Mouse (Mus musculus) ES-Bruce4 (cell line): ENCODE measurements around the gene Olfm1. TPM values are rescaled to one million over a fixed set of nuclear protein-coding genes. Genes with fewer than 3 reads are reported as not detected.

ENCODE experiments used
- H3K27ac ChIP-seq: 2 replicates; pipeline ENCODE4 v1.5.1; 2012; ENCODE audit warnings: low read length, inconsistent platforms; ENCODE audit not compliant: insufficient read depth
- H3K27me3 ChIP-seq: 2 replicates; pipeline ENCODE4 v1.6.1; 2012; ENCODE audit warnings: mild to moderate bottlenecking, low read length, inconsistent platforms; ENCODE audit not compliant: control insufficient read depth, poor library complexity, insufficient read depth, severe bottlenecking
- H3K36me3 ChIP-seq: 2 replicates; pipeline ENCODE4 v1.6.1; 2012; ENCODE audit warnings: inconsistent platforms, mild to moderate bottlenecking, low read length, moderate library complexity; ENCODE audit not compliant: control insufficient read depth, poor library complexity, insufficient read depth, severe bottlenecking
- H3K4me1 ChIP-seq: one replicate; pipeline ENCODE4 v1.8.1; 2011; ENCODE audit warnings: low read length; ENCODE audit not compliant: control insufficient read depth, insufficient read depth
- H3K4me3 ChIP-seq: 2 replicates; pipeline ENCODE4 v1.5.1; 2011; ENCODE audit warnings: low read depth, mild to moderate bottlenecking, low read length
- H3K9ac ChIP-seq: 2 replicates; pipeline ENCODE4 v1.6.1; 2012; ENCODE audit warnings: low read depth, mild to moderate bottlenecking, inconsistent platforms; ENCODE audit not compliant: poor library complexity, severe bottlenecking
- H3K9me3 ChIP-seq: replicated peaks from 2 replicates; pipeline ENCODE4 v1.6.1; 2012; ENCODE audit warnings: mild to moderate bottlenecking, low read length, inconsistent platforms; ENCODE audit not compliant: control insufficient read depth, poor library complexity, insufficient read depth, severe bottlenecking
- CTCF ChIP-seq: IDR thresholded peaks from one replicate; pipeline ENCODE4 v1.8.1; 2011; ENCODE audit warnings: low read depth, low read length
- EP300 ChIP-seq: IDR thresholded peaks from 2 replicates; pipeline ENCODE4 v1.6.1; 2011; ENCODE audit warnings: low read depth, low read length; ENCODE audit not compliant: insufficient read depth
- POLR2A ChIP-seq: IDR thresholded peaks from one replicate; pipeline ENCODE4 v1.8.1; 2011; ENCODE audit warnings: low read length; ENCODE audit not compliant: insufficient read depth
- polyA plus RNA-seq: library from polyadenylated mRNA; stranded (reverse); fragments of >200 nt; gene quantifications from 2 replicates; pipeline ENCODE4 v1.2.4, GENCODE M21; 2011; ENCODE audit warnings: low read depth; ENCODE audit not compliant: missing spikeins, insufficient read depth, insufficient read length

The Olfm1 gene
- polyA plus RNA-seq, 1 experiment = 8.9 TPM

DNA sequence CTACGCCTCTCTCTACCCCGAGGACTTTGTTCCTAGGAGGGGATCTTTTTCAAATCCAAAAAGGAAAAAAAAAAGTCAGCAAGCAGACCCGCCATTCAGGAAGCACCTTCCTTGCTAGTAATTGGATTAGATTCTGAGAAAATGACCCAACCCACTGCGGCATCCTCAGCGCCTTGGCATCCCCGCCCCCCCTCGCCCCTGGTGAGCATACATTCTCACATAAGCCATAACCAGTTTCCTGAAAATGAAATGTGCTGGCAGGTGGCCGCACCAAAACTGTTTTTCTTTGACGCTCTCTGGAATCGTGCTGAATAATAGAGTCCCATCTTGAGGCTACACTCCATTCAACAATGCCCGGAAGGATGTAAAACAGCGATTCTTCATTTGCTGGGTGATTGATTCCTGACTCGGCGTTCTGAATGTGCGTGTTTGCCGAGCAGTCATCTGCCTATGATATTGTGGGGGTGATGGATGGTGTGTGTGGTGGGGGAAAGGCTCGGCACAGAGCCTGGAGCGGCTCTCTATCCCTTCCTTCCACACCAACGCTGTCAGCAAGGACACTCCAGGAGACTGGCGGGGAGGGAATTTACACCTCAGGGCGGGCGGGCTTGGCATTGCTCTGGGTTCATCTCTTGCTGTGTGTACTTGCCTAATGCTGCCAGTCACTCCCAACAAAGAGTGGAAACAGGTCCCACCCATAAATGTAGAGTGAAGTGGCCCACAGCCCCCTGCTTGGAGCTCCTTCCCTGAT is 18.9 kb downstream of the Olfm1 start:
- no peaks in the 10 kb centered on the region for H3K27me3 ChIP-seq
- no peak overlapping the region for H3K27ac ChIP-seq
- TF ChIP-seq CTCF = no peak
- no peak for TF ChIP-seq POLR2A
- no peak for TF ChIP-seq EP300
- H3K9ac ChIP-seq = no peak overlapping the region
- no peaks in the 10 kb centered on the region for H3K9me3 ChIP-seq
- H3K4me1 ChIP-seq = no peaks in the 10 kb centered on the region
- H3K4me3 ChIP-seq = no peak overlapping the region
- H3K36me3 ChIP-seq = no peaks in the 10 kb centered on the region

GRCm38 (mm10) chr2:28212911-28213310 is 20.1 kb downstream of the Olfm1 start:
- Histone ChIP-seq H3K9ac (no peak overlapping the region), H3K4me3 (no peak overlapping the region), H3K36me3 (no peaks in the 10 kb centered on the region), H3K9me3 (no peaks in the 10 kb centered on the region), H3K27me3 (no peaks in the 10 kb centered on the region), H3K27ac (no peak overlapping the region), H3K4me1 (no peaks in the 10 kb centered on the region)
- TF ChIP-seq CTCF (no peak), EP300 (no peak), POLR2A (no peak)

GRCm38 (mm10) chr2:28216211-28216775 is 23.5 kb downstream of the Olfm1 start:
- no peaks in the 10 kb centered on the region for H3K9me3 ChIP-seq
- no peaks in the 10 kb centered on the region for H3K27me3 ChIP-seq
- TF ChIP-seq EP300 (no peak), POLR2A (no peak), CTCF (no peak)
- H3K9ac ChIP-seq = no peak overlapping the region
- no peaks in the 10 kb centered on the region for H3K4me1 ChIP-seq
- no peak overlapping the region for H3K4me3 ChIP-seq
- no peaks in the 10 kb centered on the region for H3K36me3 ChIP-seq
- no peak overlapping the region for H3K27ac ChIP-seq

DNA sequence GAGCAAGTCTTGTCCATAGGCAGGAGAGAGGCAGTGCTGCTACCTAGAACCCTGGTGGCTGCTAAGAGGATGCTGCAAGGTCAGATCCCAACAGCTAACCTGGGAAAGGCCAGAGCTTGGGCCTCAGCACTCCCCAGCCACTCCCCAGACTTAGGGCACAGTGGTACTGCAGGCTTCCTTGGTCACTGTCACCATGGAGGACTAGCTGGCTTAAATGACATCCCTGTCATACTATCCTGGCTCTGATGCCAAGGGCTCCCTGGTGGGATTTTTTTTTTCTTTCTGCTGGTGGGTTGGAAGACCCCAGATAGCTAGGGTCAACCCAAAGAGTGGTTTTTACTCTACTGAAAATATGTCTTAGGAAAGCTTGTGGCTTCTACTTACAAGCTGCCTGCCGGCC is 25.0 kb downstream of the Olfm1 start:
- TF ChIP-seq CTCF = no peak
- TF ChIP-seq POLR2A = no peak
- no peak for TF ChIP-seq EP300
- no peak overlapping the region for H3K27ac ChIP-seq
- no peaks in the 10 kb centered on the region for H3K4me1 ChIP-seq
- no peak overlapping the region for H3K4me3 ChIP-seq
- no peaks in the 10 kb centered on the region for H3K9me3 ChIP-seq
- no peaks in the 10 kb centered on the region for H3K36me3 ChIP-seq
- no peak overlapping the region for H3K9ac ChIP-seq
- no peaks in the 10 kb centered on the region for H3K27me3 ChIP-seq

DNA sequence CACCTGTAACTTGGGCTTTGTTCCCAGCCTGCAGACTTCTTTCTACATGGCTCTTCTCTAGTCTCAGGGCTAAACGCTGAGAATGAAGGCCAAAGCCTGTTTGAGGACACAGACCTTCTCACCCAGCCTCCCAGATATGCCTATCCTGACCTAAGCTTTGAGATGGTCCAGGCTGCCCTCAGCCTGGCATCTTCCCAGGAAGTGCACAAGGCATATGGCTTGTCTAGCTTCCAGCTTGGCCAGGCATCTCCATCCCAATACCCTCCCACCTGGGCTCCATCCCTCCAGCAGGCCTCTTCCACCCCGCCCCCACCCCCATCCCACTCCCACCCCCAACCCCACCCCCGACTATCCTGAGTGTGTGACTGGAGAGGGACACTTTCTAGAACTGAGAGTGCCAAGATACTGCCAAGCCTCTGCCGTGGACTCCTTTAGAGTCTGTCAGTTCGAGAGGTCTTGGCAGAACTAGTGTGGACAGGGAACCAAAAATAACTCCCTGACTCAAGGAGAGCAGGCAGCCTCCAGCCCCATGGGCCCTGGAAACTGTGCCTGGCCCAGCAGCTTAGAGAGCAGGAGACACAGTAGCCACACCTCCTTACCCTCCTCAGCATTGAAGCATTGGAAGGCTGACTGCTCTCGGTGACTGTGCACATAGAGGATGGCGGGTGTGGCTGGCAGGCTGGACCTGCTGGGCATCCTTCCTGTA is 26.0 kb downstream of the Olfm1 start:
- TF ChIP-seq POLR2A (no peak), EP300 (no peak), CTCF (no peak)
- Histone ChIP-seq H3K9ac (no peak overlapping the region), H3K27me3 (no peaks in the 10 kb centered on the region), H3K36me3 (no peaks in the 10 kb centered on the region), H3K4me3 (no peak overlapping the region), H3K9me3 (no peaks in the 10 kb centered on the region), H3K4me1 (no peaks in the 10 kb centered on the region), H3K27ac (no peak overlapping the region)

- Histone ChIP-seq H3K9ac (no peak overlapping the region), H3K36me3 (no peaks in the 10 kb centered on the region), H3K4me1 (no peaks in the 10 kb centered on the region), H3K9me3 (no peaks in the 10 kb centered on the region), H3K27me3 (no peaks in the 10 kb centered on the region), H3K4me3 (no peak overlapping the region), H3K27ac (no peak overlapping the region)
- TF ChIP-seq CTCF = no peak
- TF ChIP-seq POLR2A = no peak
- no peak for TF ChIP-seq EP300
Observed at GRCm38 (mm10) chr2:28219625-28220024, 26.8 kb downstream of the Olfm1 start.
